Mouse (Mus musculus) kidney, adult 9 months (tissue): ENCODE data around the gene Zbtb7a.
A peak's percentile ranks its signal among the peaks of the same experiment; 100 is the strongest.

Experiments
- DNase-seq: peaks from one replicate; pipeline ENCODE4 v3.0.0; 2022

The Zbtb7a gene

DNA sequence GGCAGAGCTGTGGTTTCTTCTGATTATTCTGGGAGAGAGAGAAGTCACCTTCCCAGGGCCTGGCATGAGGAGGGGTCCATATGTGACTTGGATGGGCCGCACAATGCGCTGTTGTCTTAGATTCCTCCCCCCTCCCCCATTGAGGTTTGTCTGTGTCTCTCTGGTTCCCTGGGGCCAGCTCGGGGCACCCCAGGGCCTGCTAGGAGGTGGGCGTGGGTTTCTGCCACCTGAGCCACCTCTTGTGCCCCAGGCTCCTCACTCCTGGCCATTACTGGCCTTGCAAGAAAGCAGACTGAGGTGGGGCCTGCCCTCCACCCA is 4.5 kb downstream of the Zbtb7a start:
- no peak for DNase-seq

DNA sequence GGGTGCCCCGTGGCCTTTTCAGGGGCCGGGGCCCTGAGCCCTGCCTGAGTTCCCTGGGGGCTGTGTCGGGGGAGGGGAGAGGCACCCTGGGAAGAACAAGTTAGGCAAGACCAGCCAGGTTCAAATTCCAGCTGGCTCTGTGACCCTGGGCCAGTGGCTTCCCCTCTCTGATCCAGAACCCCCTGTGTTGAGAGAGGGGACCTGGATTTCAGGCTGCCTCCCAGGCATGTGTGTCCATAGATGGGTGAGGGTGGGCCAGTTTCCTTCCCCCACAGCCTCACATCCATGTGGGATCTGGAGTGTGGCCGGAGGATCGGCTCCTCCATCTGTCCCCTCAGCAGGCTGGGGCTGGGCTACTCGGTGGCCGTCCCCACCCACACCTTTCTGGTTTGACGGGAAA is 5.0 kb downstream of the Zbtb7a start:
- no peak for DNase-seq

DNA sequence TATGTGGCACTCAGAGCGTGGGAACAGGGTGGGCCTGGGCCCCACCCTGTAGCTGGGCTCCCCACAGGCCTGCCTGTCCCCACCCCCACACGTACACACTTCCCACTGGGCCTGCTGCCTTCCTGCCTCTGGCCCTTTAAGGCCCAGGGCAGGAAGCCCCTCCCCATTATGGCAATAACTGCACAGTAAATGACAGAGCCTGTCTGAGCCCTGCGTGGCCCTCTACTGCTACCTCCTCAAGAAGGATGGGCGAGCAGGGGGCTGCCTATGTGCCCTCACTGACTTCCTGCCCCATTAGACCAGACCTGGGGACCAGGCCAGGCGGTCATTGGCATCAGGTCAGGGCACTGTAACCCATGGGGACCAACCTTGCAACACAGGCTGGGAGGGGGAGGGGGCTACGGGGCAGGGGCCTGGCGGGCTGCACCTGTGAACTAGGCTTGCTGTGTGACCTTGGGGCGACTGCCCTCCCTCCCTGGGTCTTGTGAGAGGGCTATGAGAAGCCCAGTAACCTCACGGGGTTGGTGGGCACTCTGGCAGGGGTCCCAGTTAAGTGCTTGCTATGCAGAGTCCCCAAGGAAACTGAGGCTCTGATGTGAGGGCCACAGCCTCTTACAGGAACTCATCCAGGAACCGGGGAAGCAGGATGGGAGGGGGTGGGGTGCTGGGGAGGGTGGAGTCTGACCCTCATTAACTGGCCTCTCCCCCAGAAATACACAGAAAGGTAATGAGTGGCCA is 5.9 kb downstream of the Zbtb7a start:
- DNase-seq: no peak

DNA sequence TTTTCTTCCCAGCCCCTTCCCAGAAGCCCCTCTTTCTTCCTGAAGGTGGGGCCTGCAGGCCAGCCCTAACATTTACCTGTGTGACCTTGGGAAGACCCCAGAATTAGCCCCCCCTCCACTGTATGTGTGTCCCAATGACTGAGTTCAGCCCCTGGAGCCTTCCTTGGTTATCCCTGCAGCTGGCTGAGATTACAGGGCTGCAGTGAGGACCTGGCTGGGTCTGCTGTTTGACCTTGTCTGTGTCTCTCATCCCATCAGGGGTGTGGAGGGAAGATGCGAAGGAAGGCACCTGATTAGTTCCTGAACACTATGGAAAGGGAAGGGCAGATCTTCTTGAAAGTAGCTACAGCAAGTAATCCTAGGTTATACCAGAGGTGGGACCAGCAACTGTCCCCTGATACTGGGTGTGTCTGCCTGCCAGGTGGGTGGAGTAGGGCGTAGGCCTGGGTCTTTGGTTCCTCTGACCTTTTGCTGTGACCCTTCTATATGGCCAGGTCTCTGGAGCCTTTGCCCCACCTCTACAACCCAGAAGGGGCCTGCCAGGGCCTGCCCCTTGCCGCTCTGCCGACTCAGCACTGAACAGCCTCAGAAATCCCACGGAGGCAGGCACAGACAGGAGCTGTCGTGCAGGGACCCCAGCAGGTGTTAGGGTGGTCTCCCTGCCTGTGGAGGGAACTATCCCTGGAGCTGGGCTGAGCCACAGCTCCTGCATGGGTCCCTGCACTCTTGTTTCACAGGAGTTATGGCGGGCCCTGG is 6.6 kb downstream of the Zbtb7a start:
- DNase-seq: no peak

DNA sequence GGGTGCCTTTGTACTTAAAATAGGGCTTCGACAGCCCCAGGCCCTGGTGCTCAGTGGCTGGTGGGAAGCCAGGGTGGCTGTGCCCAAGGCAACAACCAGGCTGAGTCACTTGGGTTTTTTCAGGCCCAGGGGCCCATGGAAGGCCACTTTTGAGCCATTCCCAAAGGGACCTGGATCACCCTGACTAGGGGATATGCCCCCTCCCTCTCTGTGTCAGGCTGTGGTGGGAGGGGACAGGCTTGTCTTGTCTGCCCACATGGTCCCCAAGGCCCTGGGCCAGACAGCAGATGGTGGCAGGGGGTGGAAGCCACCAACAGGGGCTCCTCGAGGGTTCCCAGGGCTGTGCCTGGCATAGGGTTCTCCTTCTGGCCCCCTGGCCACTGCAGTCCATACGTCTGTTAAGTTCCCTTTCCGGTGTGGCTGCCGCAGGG is 7.5 kb downstream of the Zbtb7a start:
- DNase-seq: no peak

DNA sequence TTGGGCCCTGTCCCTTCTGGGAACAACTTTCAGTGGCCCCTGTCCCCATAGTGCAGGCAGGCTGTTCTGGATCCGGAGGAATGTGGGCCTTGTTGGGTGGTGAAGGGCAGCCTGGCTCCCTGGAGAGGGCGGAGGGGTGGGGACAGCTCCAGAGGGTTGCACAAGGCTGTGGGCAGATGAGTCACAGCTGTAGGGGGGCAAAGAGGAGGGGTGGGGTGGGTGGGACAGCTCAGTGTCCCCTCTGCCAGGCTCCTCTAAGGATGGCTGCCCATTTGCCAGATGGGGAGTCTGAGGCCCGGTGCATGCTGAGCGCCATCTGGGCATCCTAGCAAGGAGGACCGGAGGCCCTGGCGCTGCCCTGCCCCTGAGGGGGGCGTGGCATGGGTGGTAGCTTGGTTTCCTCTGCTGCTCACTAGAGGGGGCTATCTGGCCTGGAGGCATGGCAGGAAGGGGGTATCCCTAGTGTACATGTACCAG is 8.2 kb downstream of the Zbtb7a start:
- no peak for DNase-seq

DNA sequence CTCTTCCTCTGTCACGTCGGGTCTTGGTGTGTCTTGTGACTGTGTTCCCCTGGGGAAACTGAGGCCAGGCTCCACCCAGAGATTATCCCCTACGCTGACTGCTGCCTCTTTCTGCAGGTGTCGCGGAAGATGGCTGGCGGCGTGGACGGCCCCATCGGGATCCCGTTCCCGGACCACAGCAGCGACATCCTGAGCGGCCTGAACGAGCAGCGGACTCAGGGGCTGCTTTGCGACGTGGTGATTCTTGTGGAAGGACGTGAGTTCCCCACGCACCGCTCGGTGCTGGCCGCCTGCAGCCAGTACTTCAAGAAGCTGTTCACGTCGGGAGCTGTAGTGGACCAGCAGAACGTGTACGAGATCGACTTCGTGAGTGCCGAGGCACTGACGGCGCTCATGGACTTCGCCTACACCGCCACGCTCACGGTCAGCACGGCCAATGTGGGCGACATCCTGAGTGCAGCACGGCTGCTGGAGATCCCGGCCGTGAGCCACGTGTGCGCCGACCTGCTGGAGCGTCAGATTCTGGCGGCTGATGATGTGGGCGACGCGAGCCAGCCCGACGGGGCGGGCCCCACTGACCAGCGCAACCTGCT is 8.9 kb downstream of the Zbtb7a start:
- DNase-seq: no peak

DNA sequence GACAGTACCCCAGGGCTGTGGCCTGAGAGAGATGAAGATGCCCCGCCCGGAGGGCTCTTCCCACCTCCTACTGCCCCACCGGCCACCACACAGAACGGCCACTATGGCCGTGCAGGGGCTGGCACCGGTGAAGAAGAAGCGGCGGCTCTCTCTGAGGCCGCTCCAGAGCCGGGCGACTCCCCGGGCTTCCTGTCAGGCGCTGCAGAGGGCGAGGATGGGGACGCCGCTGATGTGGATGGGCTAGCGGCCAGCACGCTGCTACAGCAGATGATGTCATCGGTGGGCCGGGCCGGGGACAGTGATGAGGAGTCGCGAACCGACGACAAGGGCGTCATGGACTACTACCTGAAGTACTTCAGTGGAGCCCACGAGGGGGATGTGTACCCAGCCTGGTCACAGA is 9.6 kb downstream of the Zbtb7a start:
- DNase-seq: no peak

DNA sequence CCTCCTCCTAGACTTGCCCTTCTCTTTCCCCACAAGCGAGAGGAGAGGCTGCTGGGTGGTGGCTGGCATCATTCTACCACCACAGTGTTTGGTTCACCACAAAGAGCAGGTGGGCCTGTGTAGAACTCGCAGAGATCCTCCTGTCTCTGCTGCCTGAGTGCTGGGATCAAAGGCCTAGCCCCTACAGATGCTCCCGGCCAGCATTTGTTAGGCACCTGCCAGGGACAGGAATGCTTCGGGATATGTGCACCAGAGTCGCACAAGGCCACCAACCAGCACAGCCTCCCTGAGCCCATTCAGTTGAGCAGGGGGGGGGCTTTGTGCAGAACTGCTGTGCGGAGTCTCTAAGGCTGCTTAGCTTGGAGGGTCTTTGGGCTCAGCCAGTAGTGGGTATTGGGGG is 10.3 kb downstream of the Zbtb7a start:
- DNase-seq: no peak

DNA sequence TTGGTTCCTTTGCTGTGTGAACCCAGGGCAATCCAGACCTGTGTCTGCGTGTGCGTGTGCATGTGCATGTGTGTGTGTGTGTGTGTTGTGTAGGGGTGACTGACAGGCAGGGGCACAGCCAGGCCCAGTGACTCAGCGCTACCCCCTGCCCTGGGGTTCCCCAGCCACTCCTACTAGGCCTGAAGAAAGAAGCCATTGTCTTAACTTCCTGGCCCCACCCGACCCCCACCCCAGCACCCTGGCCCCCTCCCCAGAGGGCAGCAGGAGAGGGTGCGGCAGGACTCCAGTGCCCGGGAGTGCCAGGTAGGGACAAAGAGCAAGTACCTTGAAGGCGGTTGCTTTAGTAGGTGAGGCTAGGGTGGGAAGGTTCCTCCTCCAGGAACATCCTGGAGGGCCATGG is 10.8 kb downstream of the Zbtb7a start:
- no peak for DNase-seq

DNA sequence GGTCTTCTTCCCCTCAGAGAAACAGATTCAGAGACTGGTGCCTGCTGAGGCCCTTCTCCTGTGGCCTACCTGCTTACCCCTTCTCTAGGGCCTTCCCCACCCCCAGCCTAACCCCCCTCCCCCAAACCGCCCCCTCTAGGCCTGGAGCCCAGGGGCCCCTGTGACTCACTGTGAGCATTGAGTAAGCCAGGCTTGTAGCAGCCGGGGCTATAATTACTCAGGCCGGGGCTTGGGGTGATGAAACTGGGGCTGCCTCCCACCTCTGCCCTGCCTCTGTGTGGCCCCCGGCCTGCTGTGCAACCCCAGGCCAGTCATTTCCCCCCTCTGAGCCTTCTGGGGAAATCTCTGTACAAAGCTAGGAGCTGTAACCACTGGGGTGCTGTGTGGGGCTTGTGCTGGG is 11.3 kb downstream of the Zbtb7a start:
- DNase-seq: no peak

DNA sequence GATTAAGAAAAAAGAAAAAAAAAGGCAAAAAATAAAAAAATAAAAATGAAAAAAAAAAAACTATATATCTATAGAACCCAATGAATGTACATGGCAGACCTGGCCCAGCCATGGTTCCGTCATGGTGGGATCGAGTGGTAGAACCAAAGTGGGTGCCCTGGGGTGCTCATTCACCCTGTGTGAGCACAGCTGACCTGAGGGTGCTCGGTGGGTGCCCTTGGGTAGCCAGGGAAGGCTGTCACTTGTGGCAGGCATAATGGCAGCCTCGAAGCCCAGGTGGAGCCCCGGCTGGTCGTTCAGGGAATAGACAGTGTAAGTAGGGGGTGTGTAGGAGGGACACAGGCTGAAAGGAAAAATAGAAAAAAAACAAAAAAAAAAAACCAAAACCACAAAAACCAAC is 16.2 kb downstream of the Zbtb7a start:
- DNase-seq: no peak

DNA sequence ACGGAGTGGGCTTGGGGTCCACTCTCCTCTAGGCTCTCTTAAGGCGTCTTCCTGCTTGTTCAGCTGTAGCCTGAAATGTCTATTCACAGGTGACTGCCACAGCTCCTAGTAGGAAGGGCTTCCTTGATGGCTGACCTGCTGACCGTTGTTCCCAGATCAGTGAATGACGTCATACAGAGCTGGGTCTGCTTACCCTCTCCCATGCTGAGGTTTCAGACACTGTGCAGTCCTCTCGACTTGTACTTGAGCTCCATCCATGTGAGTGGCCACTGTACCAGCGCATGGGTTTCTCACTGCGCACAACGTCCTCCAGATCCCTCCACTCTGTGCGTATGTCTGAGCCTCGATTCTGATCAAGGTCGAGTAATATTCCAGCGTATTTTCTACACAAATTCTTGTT is 17.6 kb downstream of the Zbtb7a start:
- no peak for DNase-seq

DNA sequence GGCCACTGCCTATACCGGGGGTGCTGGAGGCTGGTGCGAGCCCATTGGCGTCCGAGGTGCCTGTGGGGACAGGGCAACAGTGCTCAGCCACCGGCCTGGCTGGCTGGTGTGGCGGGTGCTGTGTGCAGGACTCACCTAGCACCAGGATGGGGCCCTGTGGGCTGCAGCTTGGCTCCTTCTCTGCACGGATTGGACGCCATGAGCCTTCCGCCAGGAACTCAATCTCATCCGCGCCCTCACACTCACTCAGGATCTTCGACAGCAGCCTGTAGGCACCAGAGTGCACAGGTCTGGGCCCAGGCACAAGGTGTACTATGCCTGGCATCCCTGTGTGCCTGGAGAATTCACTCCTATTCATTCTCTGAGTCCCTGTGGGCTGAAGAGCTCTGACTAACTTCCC is 19.3 kb downstream of the Zbtb7a start:
- no peak for DNase-seq

DNA sequence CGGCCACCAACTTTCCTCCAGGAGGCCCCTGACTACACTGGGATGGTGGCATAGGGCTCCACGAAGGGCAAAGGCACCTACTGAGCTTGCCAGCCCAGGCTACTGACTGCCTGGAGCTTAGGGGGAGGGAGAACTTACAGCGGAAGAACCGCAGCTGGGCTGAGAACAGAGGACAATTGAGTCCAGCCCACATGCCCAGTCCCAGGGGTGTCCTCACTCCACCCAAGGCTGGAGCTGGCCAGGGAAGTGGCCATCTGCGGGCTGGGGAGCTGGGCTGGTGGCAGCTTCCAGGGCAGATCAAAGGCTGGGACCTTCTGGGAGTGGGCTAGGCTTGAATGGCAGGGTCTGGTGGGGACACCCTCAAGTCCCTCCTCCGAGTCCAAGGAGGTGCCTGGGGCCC is 19.7 kb downstream of the Zbtb7a start:
- DNase-seq: no peak

DNA sequence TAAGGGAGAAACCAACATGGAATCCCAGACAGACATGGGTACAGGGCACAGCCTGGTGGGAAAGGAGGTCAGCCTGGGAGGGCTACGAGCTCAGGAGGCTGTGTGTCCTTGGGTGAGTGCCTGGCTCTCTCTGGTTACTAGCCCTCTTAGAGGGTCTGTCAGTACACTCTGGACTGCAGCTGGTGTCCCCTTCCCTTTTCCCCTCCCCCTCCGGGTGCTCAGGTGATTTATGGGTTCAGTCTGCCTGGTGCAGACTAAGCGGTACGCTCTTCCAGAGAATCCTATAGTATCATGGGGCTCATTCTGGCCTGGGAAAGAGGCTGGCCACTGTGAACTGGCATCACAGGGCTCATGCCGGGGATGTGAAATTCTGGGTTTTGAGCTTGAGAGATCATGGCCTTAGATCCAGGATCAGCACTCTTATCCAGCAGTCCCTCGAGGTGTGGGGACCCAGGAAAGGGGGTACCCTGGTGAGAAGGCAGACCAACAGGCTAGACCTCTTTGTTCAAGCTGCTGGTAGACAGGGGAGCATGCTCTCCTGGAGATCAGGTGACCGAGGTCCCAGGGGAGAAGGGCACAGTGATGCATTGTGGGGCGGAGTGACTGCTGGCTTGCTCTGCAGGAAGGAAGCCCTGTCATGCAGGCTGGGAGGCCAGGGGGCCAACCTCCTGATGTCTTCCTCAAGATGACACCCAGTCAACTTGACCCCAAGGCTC is 26.7 kb downstream of the Zbtb7a start:
- DNase-seq: peak; percentile 76

DNA sequence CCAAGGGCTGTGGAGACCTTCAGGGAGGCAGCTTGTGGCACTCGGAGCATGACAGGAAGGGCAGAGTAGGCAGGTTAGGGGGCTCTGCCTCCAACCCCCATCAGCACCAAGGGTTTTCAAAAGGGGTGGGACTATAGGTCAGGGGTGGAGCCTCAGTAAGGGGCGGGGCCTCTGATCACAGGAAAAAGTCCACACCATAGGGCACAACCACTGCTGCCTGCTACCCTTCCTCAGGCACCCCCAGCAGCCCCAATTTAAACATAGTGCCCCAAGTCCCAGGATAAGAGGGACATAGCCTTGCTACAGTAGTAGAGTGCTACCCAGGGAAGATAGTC is 27.3 kb downstream of the Zbtb7a start:
- no peak for DNase-seq

DNA sequence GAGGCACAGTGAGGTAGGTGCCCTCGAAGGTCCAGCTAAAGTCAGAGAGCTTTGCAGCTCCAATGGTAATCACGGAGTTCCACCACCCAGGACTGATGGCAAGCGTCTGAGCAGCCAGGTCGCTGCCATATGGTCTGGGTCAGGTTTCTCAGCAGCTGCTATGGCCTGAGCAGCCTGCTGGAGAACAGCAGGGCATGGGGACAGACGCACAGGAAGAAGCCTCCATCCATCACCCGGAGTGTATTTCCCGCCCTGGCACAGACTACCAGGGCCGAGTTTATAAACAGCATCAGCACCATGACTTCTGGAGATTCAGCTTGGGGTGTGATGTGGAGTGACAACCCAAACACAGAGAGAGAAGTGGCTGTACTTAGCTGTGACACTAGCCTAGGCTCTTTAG is 30.1 kb downstream of the Zbtb7a start:
- DNase-seq: no peak

DNA sequence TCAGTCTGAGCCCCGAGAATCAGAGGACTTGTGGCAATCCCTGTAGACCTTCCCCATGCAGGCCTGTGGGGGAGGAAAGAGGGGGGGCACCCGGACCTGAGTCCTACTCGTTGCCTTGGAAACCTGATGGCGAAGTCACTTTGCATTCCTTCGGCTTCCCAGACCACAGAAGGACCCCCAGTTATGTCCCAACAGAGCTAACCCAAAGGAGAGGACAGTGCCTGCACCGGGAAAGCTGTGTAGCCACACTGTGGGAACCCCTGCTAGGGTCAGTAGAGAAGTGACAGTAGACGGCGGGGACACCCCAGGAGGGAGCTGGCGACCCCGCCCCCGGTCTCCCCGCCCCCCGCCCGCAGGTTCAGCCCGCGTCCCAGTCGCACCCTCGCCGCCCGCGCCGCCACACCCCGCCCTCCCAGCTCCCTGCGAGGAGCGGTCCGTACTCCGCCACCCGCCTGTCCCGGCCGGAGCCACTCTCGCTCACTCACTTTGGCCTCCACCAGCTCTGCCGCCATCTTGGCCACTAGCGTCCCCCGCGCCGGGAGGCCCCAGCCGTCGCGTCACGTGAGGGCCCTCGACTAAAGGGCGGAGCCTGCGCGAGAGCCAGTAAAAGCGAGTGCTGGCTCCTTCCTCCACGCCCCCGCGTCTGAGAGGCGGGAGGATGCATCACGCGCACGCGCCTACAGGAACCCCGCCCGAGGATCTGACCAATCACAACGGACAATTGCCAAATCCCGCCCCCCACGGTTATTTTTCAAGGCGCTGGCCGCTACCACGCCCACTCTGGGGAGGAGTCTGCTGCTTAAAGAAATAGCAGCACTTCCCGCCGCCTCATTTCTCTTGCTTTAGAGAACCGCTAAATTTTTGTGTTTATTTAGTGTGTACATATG is 32.4 kb downstream of the Zbtb7a start, which contains the start of gene Pias4:
Pias4 (minus strand) TSS at position 724 of the 887 bp plus-strand sequence.
- peak; percentile 100 for DNase-seq

DNA sequence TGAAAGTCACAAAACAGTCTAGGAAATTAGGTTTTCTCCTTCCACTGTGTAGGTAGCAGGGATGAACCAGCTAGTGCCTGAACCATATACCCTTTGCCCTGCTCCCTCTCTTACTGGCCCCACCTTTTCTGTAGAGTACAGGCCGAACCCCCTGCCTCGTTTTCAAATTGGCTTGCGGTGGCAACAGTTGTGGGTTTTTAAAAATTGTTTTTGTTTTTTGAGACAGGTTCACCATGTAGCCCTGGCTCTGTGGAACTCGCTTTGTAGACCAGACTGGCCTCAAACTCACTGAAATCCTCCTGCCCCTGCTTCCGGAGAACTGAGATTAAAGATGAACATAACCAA is 33.0 kb downstream of the Zbtb7a start:
- DNase-seq: no peak

DNA sequence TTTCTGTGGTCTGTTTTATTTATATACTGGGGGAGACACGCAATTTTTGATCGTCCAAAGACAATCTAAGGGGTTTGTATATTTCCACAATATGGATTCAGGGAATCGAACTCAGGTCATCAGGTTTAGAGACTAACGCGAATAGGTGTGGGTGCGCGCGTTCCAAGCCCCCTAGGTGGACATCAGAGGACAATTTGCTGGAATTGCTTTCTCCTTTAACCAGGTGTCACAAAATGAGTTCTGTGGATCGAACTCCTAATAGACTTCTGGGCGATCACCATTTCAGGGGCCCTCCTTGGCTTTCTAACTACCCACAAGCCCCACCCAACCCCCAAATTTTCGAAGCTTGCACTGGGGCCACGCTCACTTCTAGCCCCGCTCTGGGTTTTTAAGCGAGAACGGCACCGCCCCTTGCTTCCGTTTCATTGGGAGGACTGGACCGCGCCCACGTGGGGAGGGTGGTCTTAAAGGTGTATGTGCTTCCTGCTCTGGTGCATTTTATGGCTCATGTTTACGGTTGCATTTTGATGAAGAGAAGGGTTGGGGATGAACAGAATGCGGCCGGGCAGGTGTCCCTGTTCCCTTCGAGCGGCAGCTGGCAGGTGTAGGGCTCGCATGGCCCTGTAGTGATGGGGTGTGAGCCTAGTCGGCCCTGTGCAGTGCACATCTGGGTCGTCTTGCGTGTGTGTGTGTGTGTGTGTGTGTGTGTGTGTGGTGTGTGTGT is 33.7 kb downstream of the Zbtb7a start:
- DNase-seq: peak; percentile 93

DNA sequence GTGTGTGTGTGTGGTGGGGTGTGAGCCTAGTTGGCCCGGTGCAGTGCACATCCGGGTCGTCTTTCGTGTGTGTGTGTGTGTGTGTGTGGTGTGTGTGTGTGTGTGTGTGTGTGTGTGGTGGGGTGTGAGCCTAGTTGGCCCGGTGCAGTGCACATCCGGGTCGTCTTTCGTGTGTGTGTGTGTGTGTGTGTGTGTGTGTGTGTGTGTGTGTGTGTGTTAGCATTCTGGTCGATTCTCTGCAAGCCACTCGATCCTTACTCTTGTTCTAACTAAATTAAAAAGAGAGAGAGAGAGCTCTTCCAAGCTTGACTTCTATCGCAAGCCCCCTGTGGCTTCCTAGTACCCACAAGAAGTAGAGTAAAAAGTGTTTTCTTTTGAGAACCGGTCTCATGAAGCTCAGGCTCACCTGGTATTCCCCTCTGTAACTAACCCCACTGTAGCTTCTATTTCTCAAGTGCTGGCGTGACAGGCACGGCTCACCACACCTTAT is 34.4 kb downstream of the Zbtb7a start:
- peak; percentile 43 for DNase-seq
